Mouse (Mus musculus) liver, adult 2 months (tissue): ENCODE results near the gene Rabif.

Experiments used
- CTCF ChIP-seq: fragments of 200-500 bp; IDR thresholded peaks from 2 replicates; pipeline ENCODE4 v1.5.1; 2011; ENCODE audit warnings: low read depth, low read length, control low read depth
- POLR2A ChIP-seq: fragments of 200-500 bp; IDR thresholded peaks from 2 replicates; pipeline ENCODE4 v1.6.1; 2011; ENCODE audit warnings: low read length, control low read depth; ENCODE audit not compliant: insufficient read depth; ENCODE audit errors: extremely low read depth

DNA sequence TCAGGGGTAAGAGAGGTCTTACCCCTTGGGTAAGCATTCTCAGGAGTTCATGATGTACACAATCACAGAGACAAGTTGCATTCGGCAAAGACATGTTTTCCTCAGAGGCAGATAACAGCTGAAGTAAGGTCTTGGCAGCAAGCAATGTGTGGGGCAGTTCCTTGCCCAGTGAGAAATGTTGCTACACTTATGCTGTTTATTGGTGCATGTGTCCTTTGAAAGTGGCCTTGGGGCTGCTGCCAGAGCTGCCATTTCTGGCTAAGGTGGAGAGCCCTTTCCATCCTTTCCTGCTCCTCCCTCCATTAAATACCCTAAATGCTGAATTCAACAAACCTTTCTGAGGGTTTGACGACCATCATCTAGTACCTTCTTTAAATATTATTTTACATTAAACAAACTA lies 49.0 kb upstream of the Rabif start:
- no peak for TF ChIP-seq CTCF
- no peak for TF ChIP-seq POLR2A
